Mouse (Mus musculus): ENCODE results near the gene Uhrf1. TPM values are rescaled to one million over a fixed set of nuclear protein-coding genes. Genes with fewer than 3 reads are reported as not detected.

Uhrf1 gene
- polyA plus RNA-seq, 1 experiment from 2014 or later: 7.0 TPM

GRCm38 (mm10) chr17:56330345-56330744, 27.2 kb downstream of the Uhrf1 start:
- Histone ChIP-seq H3K27me3 (replicated peaks; ENCODE audit: insufficient read depth, low read length) (no peaks in the 10 kb centered on the region), H3K9me3 (ENCODE audit: low read length) (no peaks in the 10 kb centered on the region), H3K4me2 (replicated peaks; ENCODE audit: low read depth, low read length) (no peak overlapping the region), H3K4me3 (ENCODE audit: low read depth, low read length) (no peak overlapping the region), H3K36me3 (ENCODE audit: insufficient read depth, low read length) (no peaks in the 10 kb centered on the region), H3K4me1 (ENCODE audit: insufficient read depth, low read depth, low read length) (peaks cover 13% of the 10 kb centered on the region; the same call in 1 of the 2 replicates), H3K27ac (ENCODE audit: low read length) (no peak overlapping the region), H3K9ac (replicated peaks; ENCODE audit: low read depth) (no peak overlapping the region)
- WGBS: 78% methylated on average over 3 of the region's 3 CpGs
- TF ChIP-seq CTCF (IDR thresholded peaks at IDR 0.05): no peak
- no peak for TF ChIP-seq EP300 (IDR thresholded peaks at IDR 0.05)
- DNase-seq (ENCODE audit: low spot score): no peak
- ATAC-seq: no peak

- H3K36me3 ChIP-seq (ENCODE audit: insufficient read depth, low read length): no peaks in the 10 kb centered on the region
- TF ChIP-seq EP300 (IDR thresholded peaks at IDR 0.05) (no peak), CTCF (IDR thresholded peaks at IDR 0.05) (no peak)
- no peak overlapping the region for H3K4me3 ChIP-seq (ENCODE audit: low read depth, low read length)
- H3K27me3 ChIP-seq (replicated peaks; ENCODE audit: insufficient read depth, low read length): no peaks in the 10 kb centered on the region
- peaks cover 12% of the 10 kb centered on the region; the same call in 1 of the 2 replicates for H3K4me1 ChIP-seq (ENCODE audit: insufficient read depth, low read depth, low read length)
- H3K9ac ChIP-seq (replicated peaks; ENCODE audit: low read depth): no peak overlapping the region
- DNase-seq (ENCODE audit: low spot score) (no peak), ATAC-seq (no peak)
- H3K4me2 ChIP-seq (replicated peaks; ENCODE audit: low read depth, low read length): no peak overlapping the region
- H3K27ac ChIP-seq (ENCODE audit: low read length): no peak overlapping the region
- no peaks in the 10 kb centered on the region for H3K9me3 ChIP-seq (ENCODE audit: low read length)
Observed at GRCm38 (mm10) chr17:56331256-56331655, 28.1 kb downstream of the Uhrf1 start.

- H3K4me2 ChIP-seq (replicated peaks; ENCODE audit: low read depth, low read length): no peak overlapping the region
- ATAC-seq (no peak), DNase-seq (ENCODE audit: low spot score) (no peak)
- 41% methylated on average over 8 of the region's 8 CpGs for WGBS
- H3K9ac ChIP-seq (replicated peaks; ENCODE audit: low read depth): no peak overlapping the region
- H3K27ac ChIP-seq (ENCODE audit: low read length): no peak overlapping the region
- TF ChIP-seq EP300 (IDR thresholded peaks at IDR 0.05): no peak
- peak; percentile 46 for TF ChIP-seq CTCF (IDR thresholded peaks at IDR 0.05)
- H3K36me3 ChIP-seq (ENCODE audit: insufficient read depth, low read length): no peaks in the 10 kb centered on the region
- H3K9me3 ChIP-seq (ENCODE audit: low read length): no peaks in the 10 kb centered on the region
- no peaks in the 10 kb centered on the region for H3K4me1 ChIP-seq (ENCODE audit: insufficient read depth, low read depth, low read length)
- no peaks in the 10 kb centered on the region for H3K27me3 ChIP-seq (replicated peaks; ENCODE audit: insufficient read depth, low read length)
- H3K4me3 ChIP-seq (ENCODE audit: low read depth, low read length): no peak overlapping the region
Observed at GRCm38 (mm10) chr17:56332987-56333386, 29.9 kb downstream of the Uhrf1 start.

GRCm38 (mm10) chr17:56337190-56337589, 34.1 kb downstream of the Uhrf1 start:
- 25% methylated on average over 4 of the region's 4 CpGs for WGBS
- DNase-seq (ENCODE audit: low spot score) (peak; percentile 62), ATAC-seq (peak; percentile 34)
- no peak overlapping the region for H3K4me2 ChIP-seq (replicated peaks; ENCODE audit: low read depth, low read length)
- H3K9ac ChIP-seq (replicated peaks; ENCODE audit: low read depth): no peak overlapping the region
- H3K4me1 ChIP-seq (ENCODE audit: insufficient read depth, low read depth, low read length): peaks cover 4% of the 10 kb centered on the region; the same call in 1 of the 2 replicates
- no peaks in the 10 kb centered on the region for H3K36me3 ChIP-seq (ENCODE audit: insufficient read depth, low read length)
- H3K4me3 ChIP-seq (ENCODE audit: low read depth, low read length): no peak overlapping the region
- H3K9me3 ChIP-seq (ENCODE audit: low read length): no peaks in the 10 kb centered on the region
- no peak overlapping the region for H3K27ac ChIP-seq (ENCODE audit: low read length)
- H3K27me3 ChIP-seq (replicated peaks; ENCODE audit: insufficient read depth, low read length): no peaks in the 10 kb centered on the region
- no peak for TF ChIP-seq EP300 (IDR thresholded peaks at IDR 0.05)
- peak; percentile 65 for TF ChIP-seq CTCF (IDR thresholded peaks at IDR 0.05)

GRCm38 (mm10) chr17:56337791-56338190, 34.7 kb downstream of the Uhrf1 start:
- WGBS: 86% methylated on average over 6 of the region's 6 CpGs
- Histone ChIP-seq H3K4me3 (ENCODE audit: low read depth, low read length) (no peak overlapping the region), H3K36me3 (ENCODE audit: insufficient read depth, low read length) (no peaks in the 10 kb centered on the region), H3K27ac (ENCODE audit: low read length) (no peak overlapping the region), H3K9me3 (ENCODE audit: low read length) (no peaks in the 10 kb centered on the region), H3K4me1 (ENCODE audit: insufficient read depth, low read depth, low read length) (peaks cover 4% of the 10 kb centered on the region; the same call in 1 of the 2 replicates), H3K9ac (replicated peaks; ENCODE audit: low read depth) (no peak overlapping the region), H3K27me3 (replicated peaks; ENCODE audit: insufficient read depth, low read length) (no peaks in the 10 kb centered on the region), H3K4me2 (replicated peaks; ENCODE audit: low read depth, low read length) (no peak overlapping the region)
- ATAC-seq (no peak), DNase-seq (ENCODE audit: low spot score) (no peak)
- TF ChIP-seq EP300 (IDR thresholded peaks at IDR 0.05) (no peak), CTCF (IDR thresholded peaks at IDR 0.05) (no peak)

- Histone ChIP-seq H3K4me2 (replicated peaks; ENCODE audit: low read depth, low read length) (no peak overlapping the region), H3K4me3 (ENCODE audit: low read depth, low read length) (no peak overlapping the region), H3K36me3 (ENCODE audit: insufficient read depth, low read length) (no peaks in the 10 kb centered on the region), H3K9me3 (ENCODE audit: low read length) (no peaks in the 10 kb centered on the region), H3K9ac (replicated peaks; ENCODE audit: low read depth) (no peak overlapping the region), H3K27ac (ENCODE audit: low read length) (no peak overlapping the region), H3K27me3 (replicated peaks; ENCODE audit: insufficient read depth, low read length) (no peaks in the 10 kb centered on the region), H3K4me1 (ENCODE audit: insufficient read depth, low read depth, low read length) (peaks cover 4% of the 10 kb centered on the region; the same call in 1 of the 2 replicates)
- TF ChIP-seq CTCF (IDR thresholded peaks at IDR 0.05) (peak; percentile 61), EP300 (IDR thresholded peaks at IDR 0.05) (no peak)
- 60% methylated on average over 4 of the region's 4 CpGs for WGBS
- ATAC-seq (no peak), DNase-seq (ENCODE audit: low spot score) (no peak)
Observed at GRCm38 (mm10) chr17:56338909-56339308, 35.8 kb downstream of the Uhrf1 start.

- TF ChIP-seq CTCF (IDR thresholded peaks at IDR 0.05): no peak
- TF ChIP-seq EP300 (IDR thresholded peaks at IDR 0.05): no peak
- Histone ChIP-seq H3K9me3 (ENCODE audit: low read length) (no peaks in the 10 kb centered on the region), H3K36me3 (ENCODE audit: insufficient read depth, low read length) (no peaks in the 10 kb centered on the region), H3K27ac (ENCODE audit: low read length) (no peak overlapping the region), H3K9ac (replicated peaks; ENCODE audit: low read depth) (no peak overlapping the region), H3K4me3 (ENCODE audit: low read depth, low read length) (no peak overlapping the region), H3K4me1 (ENCODE audit: insufficient read depth, low read depth, low read length) (peaks cover 4% of the 10 kb centered on the region; the same call in 1 of the 2 replicates), H3K27me3 (replicated peaks; ENCODE audit: insufficient read depth, low read length) (no peaks in the 10 kb centered on the region), H3K4me2 (replicated peaks; ENCODE audit: low read depth, low read length) (no peak overlapping the region)
- ATAC-seq (no peak), DNase-seq (ENCODE audit: low spot score) (no peak)
Observed at GRCm38 (mm10) chr17:56340717-56341116, 37.6 kb downstream of the Uhrf1 start.

Data from lung, postnatal 0 days (tissue).